Mouse (Mus musculus) lung, adult 2 months (tissue): ENCODE data around the gene Bcar1.

Experiments
- CTCF ChIP-seq: fragments of 200-500 bp; IDR thresholded peaks from 2 replicates; pipeline ENCODE4 v1.5.1; 2011; ENCODE audit warnings: mild to moderate bottlenecking, low read length, control low read depth; ENCODE audit not compliant: insufficient read depth
- POLR2A ChIP-seq: fragments of 200-500 bp; IDR thresholded peaks from 2 replicates; pipeline ENCODE4 v1.6.1; 2011; ENCODE audit warnings: low read depth, mild to moderate bottlenecking, control low read depth, low read length, borderline replicate concordance; ENCODE audit errors: extremely low read depth

- TF ChIP-seq CTCF (no peak), POLR2A (no peak)
Observed at GRCm38 (mm10) chr8:111786116-111786515, 42.5 kb upstream of the Bcar1 start.
